Mouse (Mus musculus) spleen, postnatal 4 days (tissue): ENCODE data around the gene Mvp.

ENCODE experiments used
- DNase-seq, 2 experiments: peaks; one replicate each; pipeline ENCODE4 v3.0.0; 2022; ENCODE audit warnings: low spot score in 2 of 2

Mvp gene

DNA sequence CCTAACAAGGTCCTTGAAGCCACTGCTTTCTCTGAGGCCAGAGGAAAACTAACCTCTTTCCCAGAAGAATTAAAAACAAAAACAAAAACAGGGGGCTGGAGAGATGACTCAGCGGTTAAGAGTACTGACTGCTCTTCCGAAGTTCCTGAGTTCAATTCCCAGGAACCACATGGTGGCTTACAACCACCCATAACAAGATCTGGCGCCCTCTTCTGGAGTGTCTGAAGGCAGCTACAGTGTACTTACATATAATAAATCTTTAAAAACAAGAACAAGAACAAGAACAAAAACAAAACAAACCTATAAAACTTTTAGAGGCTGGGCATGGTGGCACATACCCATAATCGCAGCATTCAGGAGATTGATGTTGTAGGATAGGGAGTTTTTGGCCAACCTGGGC lies 18.0 kb downstream of the Mvp start:
- DNase-seq: no peak

DNA sequence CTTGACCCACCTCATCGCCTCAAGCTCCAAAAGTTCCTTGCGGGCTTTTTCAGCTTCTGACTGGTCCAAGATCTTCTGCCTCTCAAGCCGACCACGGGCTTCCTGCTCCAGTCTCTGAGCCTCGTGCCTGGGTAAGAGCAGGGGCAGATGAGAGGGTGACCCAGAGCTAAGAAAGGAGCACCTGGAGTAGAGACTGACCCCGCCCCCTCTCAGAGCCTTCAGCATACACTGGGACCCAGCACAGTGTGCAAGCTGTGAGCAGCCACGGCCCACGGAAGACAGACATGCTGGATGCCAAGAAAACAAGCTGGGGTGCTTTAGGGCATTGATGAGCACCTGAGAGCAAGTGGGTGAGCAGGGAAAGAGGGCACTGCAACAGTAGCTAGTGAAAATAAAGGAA lies 25.6 kb downstream of the Mvp start:
- no peak for DNase-seq

DNA sequence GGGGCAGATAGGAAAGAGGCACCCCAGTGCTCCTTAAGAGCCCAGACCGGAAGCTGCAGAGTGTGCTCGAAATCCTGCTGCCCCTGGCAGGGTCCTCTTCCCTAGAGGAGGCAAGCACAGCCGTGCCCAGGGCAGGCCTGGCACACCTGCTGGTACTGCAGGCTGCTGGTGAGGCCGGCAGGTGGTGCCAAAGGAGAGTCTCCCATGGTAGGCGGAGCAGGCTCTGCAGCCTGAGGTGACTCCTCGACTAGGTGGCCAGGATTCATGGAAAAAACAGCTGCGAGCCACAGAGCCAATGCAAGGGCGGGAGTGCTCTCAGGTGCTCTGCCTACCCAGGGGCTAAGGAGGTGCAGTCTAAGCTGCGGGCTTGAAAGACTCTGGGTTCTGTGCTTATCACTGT lies 28.1 kb downstream of the Mvp start:
- no peak for DNase-seq

DNA sequence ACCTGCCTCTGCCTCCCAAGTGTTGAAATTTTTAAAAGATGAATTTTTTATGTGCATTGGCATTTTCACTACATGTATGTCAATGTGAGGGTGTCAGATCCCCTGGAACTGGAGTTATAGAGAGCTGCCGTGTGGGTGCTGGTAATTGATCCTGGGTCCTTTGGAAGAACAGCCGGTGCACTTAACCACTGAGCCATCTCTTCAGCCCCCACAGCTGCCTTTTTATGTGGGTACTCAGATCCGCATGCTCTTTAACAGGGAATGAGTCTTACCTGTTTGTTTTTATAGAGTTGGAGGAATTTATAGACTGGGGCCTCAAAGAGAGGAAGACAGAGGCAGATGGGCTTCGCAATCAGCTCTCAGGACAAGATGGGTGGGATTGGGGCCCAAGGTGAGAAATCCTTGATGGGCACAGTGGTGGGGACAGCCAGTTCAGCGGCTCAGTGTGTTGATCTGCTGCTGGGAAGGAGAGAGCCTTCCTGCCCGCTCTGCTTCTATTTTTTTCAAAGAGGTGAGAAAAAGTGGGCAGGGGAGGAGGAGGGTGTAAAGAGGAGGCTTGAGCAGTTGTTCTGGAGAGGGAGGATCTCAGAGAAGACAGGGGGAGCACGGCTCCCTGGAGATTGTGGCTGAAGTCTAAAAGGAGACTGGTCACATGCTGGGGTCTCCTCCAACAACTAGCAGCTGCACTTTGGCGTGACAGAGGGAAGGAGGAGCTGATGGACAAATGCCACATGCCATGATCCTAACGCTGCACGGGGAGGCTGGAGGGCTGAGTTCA lies 29.6 kb downstream of the Mvp start:
- no peak for DNase-seq

DNA sequence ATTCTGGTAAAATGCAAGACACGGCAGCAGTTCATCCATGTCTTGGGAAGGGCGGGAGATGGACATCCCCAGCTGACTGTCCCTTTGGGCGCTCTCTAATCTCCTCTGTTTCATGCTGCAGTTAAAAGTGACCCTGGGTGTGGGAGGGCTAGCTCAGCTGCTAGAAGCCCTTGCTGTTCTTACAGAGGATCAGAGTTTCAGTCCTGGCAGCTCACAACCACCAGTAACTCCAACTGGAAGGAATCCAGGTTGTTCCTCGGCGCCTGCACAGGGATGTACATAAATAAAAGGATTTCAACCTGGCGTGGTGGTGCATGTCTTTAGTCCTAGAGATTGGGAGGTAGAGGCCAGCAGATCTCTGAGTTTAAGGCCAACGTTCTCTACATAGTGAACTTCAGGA lies 31.3 kb downstream of the Mvp start:
- no peak for DNase-seq

DNA sequence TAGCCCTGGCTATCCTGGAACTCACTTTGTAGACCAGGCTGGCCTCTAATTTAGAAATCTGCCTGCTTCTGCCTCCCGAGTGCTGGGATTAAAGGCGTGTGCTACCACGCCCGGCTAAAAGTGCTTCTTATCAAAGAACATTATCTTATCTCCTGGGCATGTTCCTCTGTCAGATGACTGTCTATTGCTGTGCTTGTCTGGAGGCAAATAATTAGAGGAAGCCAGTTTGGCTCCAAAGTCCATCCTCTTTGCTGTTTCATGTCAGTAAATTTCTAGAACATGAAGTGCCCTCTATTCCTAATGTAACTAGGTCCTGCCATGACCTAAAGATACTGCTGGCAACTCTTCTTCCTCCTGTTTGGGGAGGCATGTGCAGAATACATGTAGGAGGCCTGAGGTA lies 32.4 kb downstream of the Mvp start:
- DNase-seq: no peak

DNA sequence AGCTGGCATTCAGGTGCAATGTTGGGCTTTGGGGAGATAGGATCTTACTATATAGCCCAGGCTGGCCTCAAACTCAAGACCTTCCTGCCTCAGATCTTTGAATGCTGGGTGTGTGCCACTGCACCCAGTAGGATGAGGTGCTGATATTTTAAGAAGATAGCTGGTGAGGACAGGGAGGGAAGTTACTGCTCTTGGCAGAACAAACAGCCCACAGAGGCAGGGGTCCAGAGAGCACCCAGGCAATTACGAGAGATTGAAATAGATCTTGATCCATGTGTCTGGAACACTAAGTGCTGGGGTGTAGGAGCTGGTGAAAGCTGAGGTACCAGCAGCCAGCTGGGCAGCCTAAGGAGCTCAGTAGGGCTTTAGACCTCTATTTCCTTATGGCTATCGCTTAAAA lies 32.8 kb downstream of the Mvp start:
- no peak for DNase-seq

DNA sequence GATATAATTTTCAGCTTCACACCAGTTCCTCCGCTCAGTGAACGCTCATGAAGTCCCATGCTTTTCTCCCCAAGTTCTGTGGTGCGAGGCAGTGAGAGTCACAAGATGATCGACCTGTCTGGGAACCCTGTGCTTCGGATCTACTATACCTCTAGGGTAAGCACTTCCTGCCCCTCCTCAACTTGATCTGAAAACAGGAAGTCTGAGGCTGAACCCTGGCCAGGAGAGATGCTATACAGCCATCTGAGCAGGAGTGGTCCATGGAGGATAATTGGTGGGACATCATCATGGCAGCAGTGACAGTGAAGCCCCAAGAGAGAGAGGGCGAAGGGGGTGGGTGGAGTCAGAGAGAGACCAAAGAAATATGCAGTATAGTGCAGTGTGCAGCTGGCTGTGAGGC lies 35.6 kb downstream of the Mvp start:
- no peak for DNase-seq

DNA sequence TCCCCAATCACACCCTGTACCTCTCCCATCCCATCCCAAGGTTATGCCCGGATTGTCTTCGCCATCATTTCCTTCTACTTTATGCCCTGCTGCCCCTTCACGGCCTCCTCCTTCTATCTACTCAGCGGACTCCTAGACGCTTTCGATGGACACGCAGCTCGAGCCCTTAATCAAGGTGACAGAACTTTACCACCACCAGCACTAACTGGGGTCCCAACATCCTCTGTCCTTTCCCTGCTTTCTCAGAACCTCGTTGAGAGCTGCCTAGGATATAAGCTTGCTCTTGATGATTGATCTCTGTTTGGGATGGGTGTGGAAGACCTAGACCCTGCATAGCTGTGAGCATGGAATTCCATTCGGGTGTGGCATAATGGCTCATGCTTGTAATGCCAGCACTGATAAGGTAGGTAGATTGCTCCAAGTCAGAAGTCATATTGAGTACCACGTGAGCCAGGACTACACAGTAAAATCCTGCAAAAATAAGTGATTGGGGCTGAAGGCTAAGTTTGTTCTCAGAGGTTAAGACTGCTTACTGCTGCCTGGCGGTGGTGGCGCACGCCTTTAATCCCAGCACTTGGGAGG lies 37.5 kb downstream of the Mvp start:
- DNase-seq: no peak

DNA sequence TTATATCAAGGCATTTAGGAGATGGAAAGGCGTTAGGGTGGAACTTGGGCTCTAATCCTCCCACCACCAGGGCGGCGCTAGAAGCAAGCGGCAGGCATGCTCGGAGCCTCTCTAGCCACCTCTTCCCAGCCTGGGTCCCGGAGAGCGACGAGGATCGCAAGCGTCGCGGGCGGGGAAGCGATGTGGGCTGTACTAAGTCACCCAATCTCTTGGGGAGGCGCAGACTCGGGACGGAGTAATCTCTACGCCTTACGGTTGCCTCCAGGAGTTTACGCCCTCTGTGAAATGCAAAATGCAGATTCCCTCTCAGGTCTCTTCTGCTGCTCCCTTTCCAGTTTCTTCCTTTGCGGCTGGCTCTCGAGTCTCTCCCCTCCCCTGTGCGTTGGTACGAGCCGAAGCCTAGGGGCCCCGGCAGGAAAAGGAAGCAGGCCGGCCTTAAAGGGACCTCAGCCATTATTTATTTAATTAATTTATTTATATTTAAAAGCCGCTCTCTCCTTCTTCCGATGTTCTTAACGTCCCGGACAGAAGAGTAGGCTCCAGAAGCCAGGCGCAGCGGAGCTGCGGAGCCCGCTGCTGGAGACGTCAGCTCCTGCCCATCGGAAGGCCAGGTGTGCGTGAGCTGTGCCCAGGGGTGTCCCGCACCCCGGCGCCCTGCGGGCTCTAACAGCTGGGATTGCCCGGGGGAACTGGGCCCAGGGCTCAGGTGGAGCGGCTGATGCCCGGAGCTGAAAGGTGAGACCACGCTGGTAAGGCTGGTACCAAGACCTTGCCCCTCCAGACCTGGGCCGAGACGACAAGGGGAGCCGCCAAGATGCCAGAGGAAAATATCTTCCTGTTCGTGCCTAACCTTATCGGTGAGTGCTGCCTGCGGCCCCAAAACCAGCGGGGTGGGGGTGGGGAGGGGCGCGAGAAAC lies 38.2 kb downstream of the Mvp start, which contains the start of gene Cdiptos:
Cdiptos (minus strand) TSS at position 149 of the 917 bp plus-strand sequence.
- DNase-seq: peak; percentile 95 to 99

DNA sequence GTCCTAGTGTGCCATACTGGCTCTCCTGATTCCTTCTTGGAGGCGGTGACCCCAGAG lies 38.7 kb downstream of the Mvp start, which contains the start of gene Cdipt:
Cdipt (plus strand) TSS at position 22 of the 57 bp plus-strand sequence.
- DNase-seq: no peak

DNA sequence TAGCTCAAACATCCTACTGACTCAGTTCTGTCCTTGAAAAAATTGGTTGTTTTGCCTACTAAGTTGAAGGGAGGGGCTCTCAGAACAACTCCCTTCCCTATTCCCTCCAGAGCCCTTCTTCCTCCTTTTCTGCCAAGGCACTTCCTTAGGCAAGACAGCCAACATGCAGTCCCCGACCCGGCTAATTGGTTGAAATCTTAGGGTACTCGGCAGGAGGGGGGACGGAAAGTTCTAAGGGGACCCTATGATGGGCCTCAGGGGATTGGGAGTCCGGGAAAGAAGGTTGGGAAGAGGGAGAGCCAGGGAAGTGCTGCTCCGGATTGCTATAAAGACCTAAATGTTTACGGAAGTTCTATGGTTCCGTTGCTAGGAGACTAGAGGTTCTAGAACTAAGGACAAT lies 38.9 kb downstream of the Mvp start:
- no peak for DNase-seq

DNA sequence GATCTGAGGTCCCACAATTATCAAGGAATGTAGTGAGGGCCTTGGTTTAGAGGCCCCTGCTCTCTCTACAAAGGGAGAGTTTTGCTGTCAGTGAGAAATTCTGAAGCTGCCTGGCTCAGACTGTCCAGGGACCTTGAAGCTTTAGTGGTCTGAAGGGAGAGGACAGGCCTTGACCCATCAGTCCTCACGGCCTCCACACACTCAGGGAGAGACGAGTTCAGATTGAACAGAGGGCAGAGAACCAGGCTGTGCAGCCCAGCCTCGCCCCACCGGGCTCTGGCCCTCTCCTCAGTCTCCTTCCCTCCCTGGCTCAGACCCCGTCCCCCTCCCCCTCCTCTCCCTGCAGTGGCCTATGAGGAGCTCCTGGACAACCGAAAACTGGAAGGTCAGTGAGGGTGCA lies 47.1 kb downstream of the Mvp start:
- DNase-seq: no peak

DNA sequence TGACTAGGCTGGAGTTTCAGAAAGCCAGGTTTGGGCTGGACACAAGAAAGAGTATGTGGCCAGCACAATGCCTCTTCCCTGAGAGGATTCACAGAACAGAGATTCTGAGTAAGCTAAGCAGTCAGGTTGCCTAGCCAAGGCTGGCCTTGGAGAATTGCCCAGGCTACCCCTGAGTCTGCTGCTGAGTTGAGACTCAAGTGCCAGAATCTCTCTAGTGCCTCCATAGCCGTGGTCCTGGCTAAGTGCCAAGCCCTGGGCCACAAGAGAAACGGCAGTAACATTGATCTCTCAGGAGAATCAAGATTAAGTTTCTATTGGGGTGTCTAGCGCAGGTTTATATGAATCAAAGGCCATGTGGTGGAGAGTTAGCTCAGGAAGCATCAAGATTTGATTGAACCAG lies 48.9 kb downstream of the Mvp start:
- no peak for DNase-seq

DNA sequence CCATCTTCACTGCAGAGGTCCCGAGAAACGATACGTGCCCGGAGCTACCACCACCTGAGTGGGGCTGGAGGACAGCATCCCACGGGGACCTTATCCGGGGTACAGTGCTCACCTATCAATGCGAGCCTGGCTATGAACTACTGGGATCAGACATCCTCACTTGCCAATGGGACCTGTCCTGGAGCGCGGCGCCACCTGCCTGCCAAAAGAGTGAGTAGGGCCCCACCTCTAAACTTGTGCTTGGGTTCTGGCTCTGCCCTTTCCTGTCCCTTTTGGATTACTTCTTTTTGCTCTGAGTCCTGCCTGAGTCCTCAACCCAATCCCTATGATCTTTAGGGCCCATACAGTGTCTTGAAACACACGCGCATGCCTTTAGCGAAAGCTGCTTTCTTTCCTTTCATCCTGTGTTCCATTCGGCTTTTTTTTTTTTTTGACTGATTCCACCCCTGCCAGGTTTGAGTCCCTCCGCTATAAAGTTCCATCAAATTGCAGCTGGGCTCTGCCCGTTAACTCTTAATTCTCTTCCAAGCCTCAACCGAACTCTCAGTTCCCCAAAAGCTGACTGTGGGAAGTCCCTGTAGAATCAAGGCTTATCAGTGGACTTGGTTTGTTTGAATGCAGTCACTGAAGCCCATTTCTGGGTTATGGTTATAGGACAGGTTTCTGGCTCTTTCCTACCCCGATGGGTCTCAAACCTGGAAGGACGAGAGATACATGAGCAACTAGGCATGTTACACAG lies 50.7 kb downstream of the Mvp start:
- DNase-seq: no peak

DNA sequence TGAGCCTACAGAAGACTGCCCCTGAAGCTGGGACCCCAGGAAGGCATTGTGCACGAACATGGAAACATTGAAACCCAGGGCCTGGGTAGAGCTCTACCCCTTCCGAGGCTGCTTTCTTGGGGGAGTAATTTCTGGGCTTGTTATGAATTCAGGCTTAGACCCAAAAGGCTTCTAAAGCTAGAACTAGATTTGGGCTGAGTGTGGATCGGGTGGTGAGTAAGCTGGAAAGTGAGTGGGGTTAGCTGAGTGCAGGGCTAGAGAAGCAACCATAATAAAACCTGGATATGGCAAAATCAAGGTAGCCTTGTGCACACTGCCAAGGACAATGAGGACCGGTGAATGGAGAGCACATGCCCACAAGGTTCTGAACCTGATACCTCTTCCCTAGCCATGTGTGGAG lies 52.5 kb downstream of the Mvp start:
- DNase-seq: no peak

DNA sequence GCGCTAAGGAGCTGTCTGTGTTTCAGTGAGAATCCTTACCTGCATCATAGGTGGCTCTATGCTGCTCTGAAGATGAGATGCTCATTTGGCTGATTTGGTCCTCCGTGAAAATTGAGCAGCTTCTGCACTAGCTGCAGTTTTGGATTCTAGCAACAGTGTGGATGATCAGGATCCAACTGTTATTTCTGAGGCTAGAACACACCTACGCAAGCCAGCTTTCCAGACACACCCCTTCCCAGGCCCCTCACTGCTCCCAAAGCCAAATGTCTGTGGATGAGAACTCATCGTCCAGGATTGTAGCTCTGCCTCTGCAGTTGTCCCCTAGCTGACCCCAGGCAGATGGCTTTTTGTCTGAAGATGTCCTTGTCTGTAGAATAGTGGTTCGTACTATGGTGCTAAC lies 53.3 kb downstream of the Mvp start:
- DNase-seq: no peak

DNA sequence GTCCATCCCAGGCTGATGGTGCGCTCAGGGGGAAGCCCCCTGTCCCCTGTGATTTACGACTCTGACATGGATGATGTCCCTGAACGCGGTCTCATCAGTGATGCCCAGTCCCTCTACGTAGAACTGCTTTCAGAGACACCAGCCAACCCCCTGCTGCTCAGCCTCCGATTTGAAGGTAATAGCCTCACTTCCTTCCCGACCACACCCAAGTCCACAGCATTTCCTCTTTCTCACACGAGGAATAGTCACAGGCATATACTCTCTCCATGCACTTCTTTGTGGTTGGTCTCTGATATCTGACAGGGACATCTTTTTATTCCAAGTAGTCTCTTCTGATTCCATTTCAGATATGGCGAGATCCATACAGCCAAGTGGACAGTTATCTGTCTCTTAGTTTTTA lies 54.6 kb downstream of the Mvp start:
- DNase-seq: no peak

DNA sequence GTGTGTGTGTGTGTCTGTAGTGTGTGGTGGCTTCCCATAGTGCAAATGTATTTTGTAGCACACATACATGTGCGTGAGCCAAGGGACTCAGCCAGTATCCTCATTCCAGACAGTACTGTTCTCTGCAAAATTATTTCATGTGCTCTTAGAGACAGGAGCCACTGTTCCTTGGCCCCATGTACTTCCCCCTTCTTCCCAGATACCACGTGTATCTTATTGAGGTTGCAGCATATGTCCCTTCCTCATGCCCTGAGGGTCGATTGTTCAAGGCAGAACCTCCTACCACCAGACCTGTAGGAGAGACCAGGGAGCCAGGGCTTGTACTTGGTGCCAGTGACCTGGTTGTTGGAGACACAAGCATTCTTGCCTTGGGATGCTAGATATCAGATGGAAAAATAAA lies 59.3 kb downstream of the Mvp start:
- no peak for DNase-seq

DNA sequence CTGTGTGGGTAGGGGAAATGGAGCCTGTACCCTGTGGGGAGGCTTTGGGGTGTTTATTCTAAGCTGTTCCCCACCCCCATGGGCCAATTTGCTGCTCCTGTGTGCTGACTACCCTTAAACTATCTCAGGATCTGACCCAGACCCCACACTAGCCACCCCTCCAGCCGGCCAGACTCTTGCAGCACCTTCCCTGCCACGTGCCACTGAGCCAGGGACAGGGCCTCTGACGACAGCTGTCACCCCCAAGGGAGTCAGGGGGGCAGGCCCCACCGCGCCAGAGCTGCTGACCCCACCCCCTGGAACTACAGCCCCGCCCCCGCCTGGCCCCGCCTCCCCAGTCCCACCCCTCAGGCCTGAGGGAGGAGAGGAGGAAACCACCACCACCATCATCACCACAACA lies 61.8 kb downstream of the Mvp start:
- no peak for DNase-seq

DNA sequence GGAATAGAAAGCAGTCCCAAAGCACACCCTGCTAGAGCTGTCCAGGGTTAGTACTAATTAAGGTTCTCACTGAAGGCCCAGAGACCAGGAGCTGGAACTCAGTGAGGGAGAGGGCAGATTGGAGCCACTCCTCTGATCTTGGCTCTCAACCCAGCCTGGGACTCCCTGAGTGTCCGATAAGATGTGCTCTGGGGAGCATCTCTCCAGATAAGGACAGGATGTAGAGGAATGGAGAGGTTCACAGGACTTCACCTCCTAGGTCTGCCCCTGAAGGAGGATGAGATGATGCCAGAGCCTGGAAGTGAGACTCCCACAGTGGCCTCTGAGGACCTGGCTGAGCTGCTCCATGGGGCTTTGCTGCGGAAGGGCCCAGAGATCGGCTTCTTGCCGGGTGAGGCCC lies 62.7 kb downstream of the Mvp start:
- DNase-seq: no peak
